Mouse (Mus musculus): ENCODE results near the gene Lrrc63.

DNA sequence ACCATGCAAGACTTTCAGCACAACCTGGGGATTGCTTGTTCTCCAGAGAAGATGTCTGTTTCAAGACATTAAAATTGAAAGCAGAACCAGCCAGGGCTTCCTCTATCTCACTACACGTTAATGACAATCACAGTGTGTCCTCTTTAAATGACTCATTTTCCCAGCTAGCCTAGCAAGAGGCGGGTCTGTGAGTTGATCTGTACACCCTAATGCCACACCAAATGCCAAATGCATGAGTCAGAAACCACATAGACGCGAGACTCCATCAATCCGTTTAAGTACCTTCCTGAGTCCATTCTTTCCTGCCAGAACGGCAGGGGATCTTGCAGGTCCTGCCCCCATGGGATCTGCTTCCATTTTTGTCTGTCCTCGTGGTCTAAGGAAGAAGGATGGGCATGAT, 85.5 kb downstream of the Lrrc63 start:
- no peak for TF ChIP-seq CTCF (IDR thresholded peaks at IDR 0.05; ENCODE audit: low read depth)
- no peak for TF ChIP-seq EP300 (IDR thresholded peaks at IDR 0.05; ENCODE audit: low read depth)
